In the genomic region with DNA sequence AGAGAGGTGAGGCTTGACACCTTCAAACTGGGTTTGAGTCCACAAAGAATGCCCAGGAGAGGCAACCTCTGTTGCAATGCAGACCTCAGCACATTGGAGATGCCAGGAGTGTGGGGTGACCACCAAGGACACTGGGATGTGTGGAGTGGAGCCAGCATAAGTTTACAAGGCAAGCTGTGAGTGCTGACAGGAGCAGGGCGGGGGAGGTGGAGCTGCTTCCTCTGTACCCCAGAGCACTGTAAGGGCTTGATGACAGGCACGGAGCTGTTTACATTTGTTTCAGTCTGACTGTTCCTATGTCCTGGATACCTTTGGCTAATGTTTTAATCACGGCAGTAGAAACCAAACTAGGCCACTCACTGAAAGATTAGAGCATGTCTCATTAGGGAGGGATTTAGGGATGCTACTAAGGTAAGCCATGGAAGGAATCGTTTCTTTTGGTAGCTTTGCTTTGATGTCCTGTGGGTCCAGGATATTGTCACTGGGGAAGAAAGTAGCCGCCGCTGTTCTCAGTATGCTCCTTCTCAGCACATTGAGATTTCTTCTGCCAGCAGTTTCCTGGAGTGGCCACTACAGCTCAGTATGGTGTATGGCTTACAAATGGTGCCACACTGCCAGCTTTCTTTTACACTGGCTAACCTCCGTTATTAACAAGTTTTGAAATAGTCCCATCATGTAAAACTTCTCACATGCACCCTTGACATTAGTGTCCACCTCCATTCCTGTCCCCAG, we compare ENCODE assay signal across 22 mouse cellular contexts.
DNase-seq lines count a peak whose midpoint lies in the region; ATAC-seq and TF ChIP-seq lines count a peak whose summit lies in the region.
"Had no signal": no experiment of that assay in that cellular context is flagged by ENCODE, and none has a peak within 500 bp of the region (broad histone marks: within the 10 kb centered on the region; RNA-seq: fewer than 3 reads in every experiment).

No protein-coding gene starts in this region.

- no peak for TF ChIP-seq CTCF in heart, postnatal 0 days (IDR thresholded peaks at IDR 0.05; ENCODE audit: low read depth)

- no peaks in the 10 kb centered on the region for H3K9me3 ChIP-seq in heart, embryonic 12.5 days (replicated peaks)
- H3K9me3 ChIP-seq in kidney, embryonic 16.5 days (ENCODE audit: low read length), result no peaks in the 10 kb centered on the region
- no peaks in the 10 kb centered on the region for H3K9me3 ChIP-seq in heart, postnatal 0 days (replicated peaks; ENCODE audit: control insufficient read depth, low read length)
- H3K9me3 ChIP-seq: hindbrain, embryonic 12.5 days; limb, embryonic 12.5 days; liver, embryonic 13.5 days; lung, embryonic 15.5 days; midbrain, embryonic 12.5 days had no signal

- no peak for DNase-seq in heart, adult 9 months (ENCODE audit: low spot score in 2 of 2)
- peak; percentile 2 to 9 for DNase-seq in kidney, postnatal 4 days
- DNase-seq in embryo, embryonic 9.5 days (ENCODE audit: extremely low spot score), result peak; percentile 9
- peak; percentile 65 for DNase-seq in heart, postnatal 0 days (ENCODE audit: low spot score)
- no peak for DNase-seq in cerebellum, adult 11 months
- DNase-seq: adrenal gland, adult 8-10 months; cerebellum, adult 11-12 months; gastrocnemius, postnatal 36 days; kidney, adult 8-10 months; kidney, postnatal 36 days; liver, embryonic 13.5 days; right cerebral cortex, adult 18-20 months; thymus, postnatal 25 days had no signal

- H3K36me3 ChIP-seq in heart, embryonic 12.5 days, result no peaks in the 10 kb centered on the region
- no peaks in the 10 kb centered on the region for H3K36me3 ChIP-seq in kidney, embryonic 16.5 days (ENCODE audit: insufficient read depth, low read length)
- no peaks in the 10 kb centered on the region for H3K36me3 ChIP-seq in heart, postnatal 0 days (replicated peaks; ENCODE audit: control insufficient read depth, insufficient read depth, low read length)
- H3K36me3 ChIP-seq: hindbrain, embryonic 12.5 days; limb, embryonic 12.5 days; liver, embryonic 13.5 days; lung, embryonic 15.5 days; midbrain, embryonic 12.5 days had no signal

- peak overlapping the region; percentile 35 for H3K4me2 ChIP-seq in heart, embryonic 12.5 days
- no peak overlapping the region for H3K4me2 ChIP-seq in kidney, embryonic 16.5 days (replicated peaks; ENCODE audit: low read depth, low read length)
- peak overlapping the region; percentile 34 for H3K4me2 ChIP-seq in heart, postnatal 0 days (ENCODE audit: low read depth, low read length)
- H3K4me2 ChIP-seq: hindbrain, embryonic 12.5 days; limb, embryonic 12.5 days; liver, embryonic 13.5 days; lung, embryonic 15.5 days; midbrain, embryonic 12.5 days had no signal

- H3K27me3 ChIP-seq in heart, embryonic 12.5 days (replicated peaks), result no peaks in the 10 kb centered on the region
- no peaks in the 10 kb centered on the region for H3K27me3 ChIP-seq in kidney, embryonic 16.5 days (ENCODE audit: insufficient read depth, low read length)
- H3K27me3 ChIP-seq in heart, postnatal 0 days (ENCODE audit: control insufficient read depth, insufficient read depth, low read length), result no peaks in the 10 kb centered on the region
- H3K27me3 ChIP-seq: hindbrain, embryonic 12.5 days; limb, embryonic 12.5 days; liver, embryonic 13.5 days; lung, embryonic 15.5 days; midbrain, embryonic 12.5 days had no signal

- H3K27ac ChIP-seq in heart, embryonic 12.5 days (ENCODE audit: poor library complexity, severe bottlenecking), result peak overlapping the region; percentile 60
- H3K27ac ChIP-seq in kidney, embryonic 16.5 days (ENCODE audit: low read length), result no peak overlapping the region
- 0 out of 2 replicates have a peak overlapping the region, but pooled peaks have one; percentile 8 for H3K27ac ChIP-seq in heart, postnatal 0 days (ENCODE audit: low read depth)
- H3K27ac ChIP-seq: hindbrain, embryonic 12.5 days; limb, embryonic 12.5 days; liver, embryonic 13.5 days; lung, embryonic 15.5 days; macrophage; midbrain, embryonic 12.5 days had no signal

- ATAC-seq in heart, embryonic 12.5 days (ENCODE audit: insufficient number of reproducible peaks, low FRiP score), result peak; percentile 88
- no peak for ATAC-seq in kidney, embryonic 16.5 days (ENCODE audit: low FRiP score, low TSS enrichment)
- ATAC-seq in heart, postnatal 0 days (ENCODE audit: insufficient read depth, low read depth), result peak; percentile 97
- ATAC-seq: forebrain, embryonic 16.5 days; inflammation-experienced regulatory T-cells, adult 6 months had no signal

- peaks cover 16% of the 10 kb centered on the region for H3K4me1 ChIP-seq in heart, embryonic 12.5 days (replicated peaks)
- H3K4me1 ChIP-seq in kidney, embryonic 16.5 days (ENCODE audit: insufficient read depth, low read length), result no peaks in the 10 kb centered on the region
- H3K4me1 ChIP-seq in heart, postnatal 0 days (ENCODE audit: control insufficient read depth, insufficient read depth), result 0 out of 2 replicates have a peak, but pooled peaks cover 5% of the 10 kb centered on the region
- H3K4me1 ChIP-seq: hindbrain, embryonic 12.5 days; liver, embryonic 13.5 days; lung, embryonic 15.5 days; midbrain, embryonic 12.5 days had no signal

- TF ChIP-seq EP300 in heart, postnatal 0 days (IDR thresholded peaks at IDR 0.05; ENCODE audit: low read depth), result no peak

- H3K9ac ChIP-seq in heart, embryonic 12.5 days, result no peak overlapping the region
- H3K9ac ChIP-seq in kidney, embryonic 16.5 days (replicated peaks; ENCODE audit: low read length), result no peak overlapping the region
- H3K9ac ChIP-seq in heart, postnatal 0 days (replicated peaks; ENCODE audit: low read depth, low read length), result no peak overlapping the region
- H3K9ac ChIP-seq: hindbrain, embryonic 12.5 days; limb, embryonic 12.5 days; liver, embryonic 13.5 days; lung, embryonic 15.5 days; midbrain, embryonic 12.5 days had no signal

- H3K4me3 ChIP-seq in heart, embryonic 12.5 days, result 0 out of 2 replicates have a peak overlapping the region, but pooled peaks have one; percentile 5
- H3K4me3 ChIP-seq in kidney, embryonic 16.5 days (ENCODE audit: low read length), result no peak overlapping the region
- H3K4me3 ChIP-seq in heart, postnatal 0 days (ENCODE audit: low read depth, low read length), result 0 out of 2 replicates have a peak overlapping the region, but pooled peaks have one; percentile 5
- H3K4me3 ChIP-seq: hindbrain, embryonic 12.5 days; limb, embryonic 12.5 days; liver, embryonic 13.5 days; lung, embryonic 15.5 days; midbrain, embryonic 12.5 days had no signal

- WGBS in heart, embryonic 12.5 days, result 13% methylated on average over 7 of the region's 7 CpGs
- WGBS in kidney, embryonic 16.5 days, result 35% methylated on average over 7 of the region's 7 CpGs
- 12% methylated on average over 7 of the region's 7 CpGs for WGBS in heart, postnatal 0 days

Comparison
In these comparisons a context has a peak if more than half of its experiments do, and no peak if none do; other contexts are left out.
1. DNase-seq: peak in kidney, postnatal 4 days (2 of 2), embryo, embryonic 9.5 days (single experiment) and heart, postnatal 0 days (single experiment); none in heart, adult 9 months (0 of 2) and cerebellum, adult 11 months (single experiment).